Mouse (Mus musculus) lung, postnatal 4 days (tissue): ENCODE data around the gene Cit.

Experiments used
- DNase-seq, 2 experiments: peaks; one replicate each; pipeline ENCODE4 v3.0.0; 2021

Cit gene

GRCm38 (mm10) chr5:115918597-115919351, 73.7 kb downstream of the Cit start:
- DNase-seq = no peak

GRCm38 (mm10) chr5:115921990-115922389, 76.9 kb downstream of the Cit start:
- no peak for DNase-seq

GRCm38 (mm10) chr5:115924946-115925345, 79.9 kb downstream of the Cit start:
- no peak for DNase-seq

- peak in 1 of 2 experiments; percentile 25 for DNase-seq
Measured at GRCm38 (mm10) chr5:115928786-115929507, 83.9 kb downstream of the Cit start.

GRCm38 (mm10) chr5:115932325-115932724, 87.2 kb downstream of the Cit start:
- no peak for DNase-seq

GRCm38 (mm10) chr5:115936851-115937250, 91.8 kb downstream of the Cit start:
- DNase-seq = no peak

GRCm38 (mm10) chr5:115937566-115937965, 92.5 kb downstream of the Cit start:
- no peak for DNase-seq

- no peak for DNase-seq
Measured at GRCm38 (mm10) chr5:115938999-115939398, 93.9 kb downstream of the Cit start.

- DNase-seq = no peak
Measured at GRCm38 (mm10) chr5:115942389-115942788, 97.3 kb downstream of the Cit start.

GRCm38 (mm10) chr5:115944791-115945490, 99.9 kb downstream of the Cit start:
- DNase-seq = no peak

- DNase-seq = no peak
Measured at GRCm38 (mm10) chr5:115947622-115948353, 102.7 kb downstream of the Cit start.

GRCm38 (mm10) chr5:115950936-115951335, 105.9 kb downstream of the Cit start:
- DNase-seq = no peak

GRCm38 (mm10) chr5:115953173-115953572, 108.1 kb downstream of the Cit start:
- DNase-seq = peak in 1 of 2 experiments; percentile 11

- DNase-seq = no peak
Measured at GRCm38 (mm10) chr5:115954084-115954483, 109.0 kb downstream of the Cit start.

GRCm38 (mm10) chr5:115954549-115954948, 109.5 kb downstream of the Cit start:
- no peak for DNase-seq

GRCm38 (mm10) chr5:115955131-115955530, 110.1 kb downstream of the Cit start:
- no peak for DNase-seq

- no peak for DNase-seq
Measured at GRCm38 (mm10) chr5:115956048-115956447, 111.0 kb downstream of the Cit start.

- DNase-seq = no peak
Measured at GRCm38 (mm10) chr5:115957177-115957576, 112.1 kb downstream of the Cit start.

- no peak for DNase-seq
Measured at GRCm38 (mm10) chr5:115958344-115958743, 113.3 kb downstream of the Cit start.

- DNase-seq = no peak
Measured at GRCm38 (mm10) chr5:115958814-115959213, 113.7 kb downstream of the Cit start.

GRCm38 (mm10) chr5:115961809-115962208, 116.7 kb downstream of the Cit start:
- DNase-seq = no peak

- peak; percentile 40 to 65 for DNase-seq
Measured at GRCm38 (mm10) chr5:115971236-115971635, 126.2 kb downstream of the Cit start.

- DNase-seq = peak in 1 of 2 experiments; percentile 20
Measured at GRCm38 (mm10) chr5:115975672-115976071, 130.6 kb downstream of the Cit start.
